Mouse (Mus musculus) forebrain, embryonic 15.5 days (tissue): ENCODE data around the gene Fgf3. TPM values are rescaled to one million over a fixed set of nuclear protein-coding genes. Genes with fewer than 3 reads are reported as not detected.
"Not testable (repeated sequence)": the region's sequence is repeated elsewhere in the genome, so short reads cannot be mapped to it uniquely, and the experiment has no call there.

Source experiments
- ATAC-seq: fragments of 200-750 bp; cut with Nextera tagmentation; replicated peaks from 2 replicates; pipeline ENCODE4 v1.8.0; 2017; ENCODE audit warnings: mild to moderate bottlenecking, moderate TSS enrichment, moderate library complexity
- H3K27ac ChIP-seq: fragments of 300-500 bp; sonication (generic); replicated peaks from 2 replicates; pipeline ENCODE4 v1.5.1; 2015; ENCODE audit warnings: mild to moderate bottlenecking, inconsistent platforms
- H3K27me3 ChIP-seq: fragments of 300-500 bp; sonication (generic); 2 replicates; pipeline ENCODE4 v1.6.1; 2015; ENCODE audit warnings: inconsistent platforms
- H3K36me3 ChIP-seq: fragments of 300-500 bp; sonication (generic); 2 replicates; pipeline ENCODE4 v1.6.1; 2015; ENCODE audit warnings: mild to moderate bottlenecking, inconsistent platforms
- H3K4me1 ChIP-seq: fragments of 300-500 bp; sonication (generic); 2 replicates; pipeline ENCODE4 v1.6.1; 2015; ENCODE audit warnings: inconsistent platforms
- H3K4me2 ChIP-seq: fragments of 300-500 bp; sonication (generic); replicated peaks from 2 replicates; pipeline ENCODE4 v1.6.1; 2015; ENCODE audit warnings: mild to moderate bottlenecking, inconsistent platforms
- H3K4me3 ChIP-seq: fragments of 300-500 bp; sonication (generic); 2 replicates; pipeline ENCODE4 v1.5.1; 2015; ENCODE audit warnings: mild to moderate bottlenecking, inconsistent platforms
- H3K9ac ChIP-seq: fragments of 300-500 bp; sonication (generic); replicated peaks from 2 replicates; pipeline ENCODE4 v1.6.1; 2015; ENCODE audit warnings: mild to moderate bottlenecking, inconsistent platforms
- H3K9me3 ChIP-seq: fragments of 300-500 bp; sonication (generic); 2 replicates; pipeline ENCODE4 v1.6.1; 2016; ENCODE audit warnings: inconsistent platforms
- WGBS: fragments of 180-500 bp; shearing (Covaris S2); methylation state at CpG from one replicate; pipeline ENCODE4 v1.1.7; 2015; ENCODE audit warnings: mixed read lengths; 5-methylcytosine and 5-hydroxymethylcytosine counted together
- polyA plus RNA-seq: library from polyadenylated mRNA; unstranded; fragments of >200 nt; fragmentation: Nextera tagmentation; extraction: Ambion mirVana; gene quantifications from 2 replicates; pipeline ENCODE4 v1.2.1, GENCODE M21; 2015

Fgf3 gene
- polyA plus RNA-seq, 1 experiment from 2014 or later, result 2.7 TPM

DNA sequence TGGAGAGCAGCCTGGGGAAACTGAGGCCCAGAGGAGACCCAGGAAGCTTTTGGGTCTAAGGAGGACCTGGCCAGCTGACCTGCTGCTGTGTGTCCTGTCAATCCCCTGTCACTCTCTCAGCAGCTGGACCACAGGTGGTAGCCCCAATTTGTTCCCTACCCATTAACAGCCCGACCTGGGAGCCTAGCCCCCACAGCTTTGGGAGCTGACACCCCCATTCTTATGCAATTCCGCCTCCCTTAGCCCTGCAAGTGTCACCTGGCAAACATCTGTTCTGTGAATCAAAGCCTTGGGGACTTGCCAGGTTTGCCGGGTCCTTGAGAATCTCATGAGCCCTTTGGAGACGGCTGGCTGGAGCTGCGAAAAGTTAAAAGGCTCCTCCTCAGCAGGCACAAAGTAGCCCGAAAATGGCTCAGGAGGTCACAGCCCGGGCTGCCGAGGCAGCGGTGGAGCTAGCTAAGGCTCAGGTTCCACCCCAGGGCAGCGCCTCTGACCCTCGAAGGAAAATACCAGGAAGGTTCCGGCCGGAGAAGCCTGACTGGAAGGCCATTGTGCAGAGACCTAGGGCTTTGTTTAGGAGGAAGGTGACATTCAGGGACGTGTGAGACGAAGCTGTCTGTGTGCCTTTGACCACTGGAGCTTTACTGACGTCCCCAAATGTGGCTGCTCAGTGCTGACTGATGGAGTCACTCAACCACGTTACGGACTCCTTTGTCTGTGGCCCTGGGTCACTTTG is 50.8 kb downstream of the Fgf3 start:
- H3K36me3 ChIP-seq, result no peaks in the 10 kb centered on the region
- no peaks in the 10 kb centered on the region for H3K9me3 ChIP-seq
- 6% methylated on average over 18 of the region's 18 CpGs for WGBS
- 0 out of 2 replicates have a peak, but pooled peaks cover 2% of the 10 kb centered on the region for H3K27me3 ChIP-seq
- 0 out of 2 replicates have a peak, but pooled peaks cover 5% of the 10 kb centered on the region for H3K4me1 ChIP-seq
- no peak overlapping the region for H3K27ac ChIP-seq
- no peak overlapping the region for H3K4me2 ChIP-seq
- no peak overlapping the region for H3K4me3 ChIP-seq
- ATAC-seq, result no peak
- no peak overlapping the region for H3K9ac ChIP-seq

GRCm38 (mm10) chr7:144890661-144891060 is 52.8 kb downstream of the Fgf3 start:
- H3K4me2 ChIP-seq, H3K9ac ChIP-seq, H3K9me3 ChIP-seq, H3K36me3 ChIP-seq, ATAC-seq, H3K27me3 ChIP-seq, H3K27ac ChIP-seq, H3K4me3 ChIP-seq: not testable (repeated sequence)
- peaks cover 17% of the 10 kb centered on the region for H3K4me1 ChIP-seq
- 100% methylated on average over 1 of the region's 1 CpGs for WGBS

GRCm38 (mm10) chr7:144891863-144892262 is 54.0 kb downstream of the Fgf3 start:
- H3K4me1 ChIP-seq, result peaks cover 29% of the 10 kb centered on the region
- no peak overlapping the region for H3K4me3 ChIP-seq
- H3K27ac ChIP-seq, result no peak overlapping the region
- no peak for ATAC-seq
- no peaks in the 10 kb centered on the region for H3K36me3 ChIP-seq
- H3K9ac ChIP-seq, result no peak overlapping the region
- H3K4me2 ChIP-seq, result no peak overlapping the region
- no peaks in the 10 kb centered on the region for H3K9me3 ChIP-seq
- WGBS, result 87% methylated on average over 2 of the region's 2 CpGs
- H3K27me3 ChIP-seq, result peaks cover 13% of the 10 kb centered on the region; the same call in 1 of the 2 replicates

- H3K4me1 ChIP-seq, result peaks cover 34% of the 10 kb centered on the region
- H3K9ac ChIP-seq, result no peak overlapping the region
- no peaks in the 10 kb centered on the region for H3K36me3 ChIP-seq
- H3K4me3 ChIP-seq, result no peak overlapping the region
- ATAC-seq, result no peak
- peaks cover 16% of the 10 kb centered on the region; the same call in 1 of the 2 replicates for H3K27me3 ChIP-seq
- H3K4me2 ChIP-seq, result no peak overlapping the region
- no peaks in the 10 kb centered on the region for H3K9me3 ChIP-seq
- H3K27ac ChIP-seq, result no peak overlapping the region
- WGBS, result 51% methylated on average over 6 of the region's 6 CpGs
These were observed 54.4 kb downstream of the Fgf3 start for GRCm38 (mm10) chr7:144892322-144892721.

Other genes with a start within 250 kb of the Fgf3 start
- 7.5 and 7.8 TPM in 2 replicates for gene Ano1, start 86.1 kb upstream of the Fgf3 start, polyA plus RNA-seq
- not detected in 2 replicates for gene Fgf4, start 9.3 kb downstream of the Fgf3 start, polyA plus RNA-seq
- 20.0 and 20.8 TPM in 2 replicates for gene Fgf15, start 58.4 kb downstream of the Fgf3 start, polyA plus RNA-seq
- 36.3 and 39.3 TPM in 2 replicates for gene LTO1, start 77.0 kb downstream of the Fgf3 start, polyA plus RNA-seq
- 34.9 and 41.7 TPM in 2 replicates for gene Ccnd1, start 101.8 kb downstream of the Fgf3 start, polyA plus RNA-seq